Mouse (Mus musculus) spleen, adult 18-20 months (tissue): ENCODE results near the gene Snapc5.
"Not testable (repeated sequence)": the region's sequence is repeated elsewhere in the genome, so short reads cannot be mapped to it uniquely, and the experiment has no call there.

Source experiments
- DNase-seq, 2 experiments: peaks; one replicate each; pipeline ENCODE4 v3.0.0; 2022; ENCODE audit warnings: mixed read lengths in 2 of 2

Snapc5 gene

DNA sequence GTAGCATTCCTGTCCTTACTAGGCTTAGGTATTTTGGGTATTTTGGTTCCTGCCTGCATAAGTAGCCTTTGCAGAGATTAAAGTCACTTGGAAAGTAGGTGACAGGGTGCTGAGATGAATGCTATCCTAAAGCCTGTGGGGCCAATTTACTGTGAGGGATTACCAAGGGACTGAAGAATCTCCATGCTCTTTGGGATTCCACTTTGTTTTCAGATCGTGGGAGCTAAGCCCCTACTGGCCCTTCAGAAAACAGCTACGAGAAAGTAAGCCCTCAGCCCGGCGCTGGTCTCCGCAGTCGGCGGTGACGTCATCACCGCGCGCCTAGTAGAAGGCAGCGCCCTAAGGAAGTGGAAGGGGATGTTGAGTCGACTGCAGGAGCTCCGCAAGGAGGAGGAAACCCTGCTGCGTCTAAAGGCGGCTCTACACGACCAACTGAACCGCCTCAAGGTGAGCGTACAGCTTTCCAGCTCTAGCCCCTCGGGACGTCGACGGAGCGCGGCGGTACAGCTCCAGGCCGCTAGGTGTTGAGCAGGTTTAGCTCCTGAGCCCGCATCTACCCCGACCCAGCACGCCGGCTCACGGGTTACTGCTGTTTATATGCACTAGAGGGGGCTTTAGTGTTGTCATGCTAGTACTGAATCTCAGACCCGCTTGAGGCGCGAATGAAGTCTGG lies at the start of gene Snapc5:
Snapc5 (plus strand) TSS at position 301 of the 673 bp plus-strand sequence.
- DNase-seq = peak; percentile 77 to 84

DNA sequence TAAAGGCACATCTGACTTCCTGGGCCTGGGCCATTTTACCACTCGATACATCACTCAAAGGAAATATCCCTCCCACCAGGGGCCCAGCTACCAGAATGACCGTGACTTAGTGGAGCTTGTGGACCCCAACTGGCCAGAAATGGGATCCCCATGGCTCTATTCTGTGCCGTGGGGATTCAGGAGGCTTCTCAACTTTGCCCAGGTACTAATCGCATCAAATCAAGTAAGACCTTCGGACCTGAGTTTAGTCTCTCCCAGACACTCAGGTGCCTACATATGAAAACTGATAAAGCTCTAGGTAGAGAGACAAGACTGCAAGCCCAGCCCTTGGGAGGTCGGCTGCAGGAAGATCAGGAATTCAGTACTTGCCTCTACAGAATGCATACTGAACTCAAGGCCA lies 47.5 kb upstream of the Snapc5 start:
- no peak for DNase-seq

DNA sequence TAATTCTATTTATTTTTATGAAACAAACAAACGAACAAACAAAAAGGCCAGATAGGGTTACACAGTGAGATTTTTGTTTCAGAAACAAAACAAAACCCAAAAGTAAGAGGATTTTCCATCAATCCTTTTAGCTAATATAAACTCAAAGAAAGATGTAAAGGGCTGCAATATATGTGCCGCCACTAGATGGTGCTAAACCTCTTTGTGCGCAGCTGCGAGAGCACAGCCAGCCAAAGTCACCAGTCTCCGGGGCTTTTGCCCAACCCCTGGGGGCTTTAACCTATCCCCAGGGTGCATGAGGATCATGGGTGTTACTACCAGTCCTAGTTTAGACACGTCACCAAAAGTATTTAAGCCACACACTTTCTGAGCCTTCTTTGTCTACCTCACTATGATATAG lies 40.2 kb upstream of the Snapc5 start:
- peak in 1 of 2 experiments; percentile 59 for DNase-seq

DNA sequence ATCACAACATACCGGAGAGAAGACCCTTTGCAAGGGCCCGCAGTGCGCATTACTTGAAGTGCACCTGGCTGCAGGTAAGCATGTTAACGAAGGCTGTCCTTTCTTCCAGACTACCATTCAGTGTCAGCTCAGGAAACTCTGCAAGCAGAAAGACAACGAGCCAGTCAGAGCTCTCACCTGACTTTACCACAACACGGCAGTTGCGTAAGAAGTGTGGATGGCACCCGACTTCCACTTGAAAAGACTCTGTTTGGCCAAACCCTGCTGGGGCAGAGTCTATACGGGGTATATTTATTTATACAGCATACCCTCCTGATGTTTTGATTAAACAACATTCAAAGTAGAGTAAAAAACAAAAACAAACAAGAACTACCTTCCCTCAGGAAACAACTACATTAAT lies 39.2 kb upstream of the Snapc5 start:
- no peak for DNase-seq

DNA sequence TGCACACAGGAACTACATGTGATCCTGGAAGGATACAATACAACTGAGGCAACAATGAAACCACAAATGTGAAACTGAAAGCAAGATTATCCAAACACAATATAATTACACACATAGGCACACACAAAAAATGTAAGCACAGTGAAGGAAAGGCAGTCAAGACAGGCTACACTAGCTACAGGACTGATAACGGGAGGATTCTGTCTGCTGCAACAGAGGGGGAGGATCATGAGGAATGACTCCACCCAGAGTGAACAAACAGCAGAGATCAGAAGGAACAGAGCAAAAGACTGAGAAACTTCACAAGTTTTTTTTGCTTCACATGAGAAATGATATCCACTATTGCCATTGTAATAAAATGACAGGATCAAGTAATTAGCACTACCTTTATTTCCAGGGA lies 22.4 kb upstream of the Snapc5 start:
- no peak for DNase-seq

DNA sequence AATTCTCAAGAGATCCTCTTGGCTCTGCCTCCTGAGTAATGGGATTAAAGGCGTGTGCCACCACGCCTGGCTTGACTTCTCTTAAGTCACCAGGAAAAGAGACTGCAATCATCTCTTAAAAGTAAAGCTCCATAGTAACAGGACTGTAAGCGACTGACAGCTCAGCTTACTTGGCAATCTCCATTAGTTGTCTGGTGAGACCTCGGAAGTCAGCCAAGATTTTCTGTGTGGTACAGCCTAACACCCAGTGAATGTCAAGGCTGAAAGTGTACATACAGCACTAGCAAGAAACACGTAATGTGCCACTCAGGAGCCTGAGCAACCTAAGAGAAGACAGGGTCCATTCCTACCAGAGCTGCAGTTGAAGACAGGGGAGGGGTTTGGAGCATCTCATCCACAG lies 18.6 kb upstream of the Snapc5 start:
- no peak for DNase-seq

DNA sequence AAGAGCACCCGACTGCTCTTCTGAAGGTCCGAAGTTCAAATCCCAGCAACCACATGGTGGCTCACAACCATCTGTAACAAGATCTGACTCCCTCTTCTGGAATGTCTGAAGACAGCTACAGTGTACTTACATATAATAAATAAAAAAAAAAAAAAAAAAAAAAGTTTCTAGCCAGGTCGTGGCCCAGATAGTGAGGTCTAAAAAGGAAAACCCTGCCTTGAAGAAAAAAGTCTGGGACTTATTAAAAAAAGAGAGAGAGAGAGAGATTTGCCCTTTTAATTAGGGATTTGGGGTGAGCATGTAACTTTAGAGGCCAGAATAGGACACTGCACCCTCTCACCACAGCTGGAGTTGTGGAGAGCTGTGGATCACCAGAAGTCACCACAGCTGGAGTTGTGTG lies 9.1 kb upstream of the Snapc5 start:
- DNase-seq = not testable (repeated sequence)

DNA sequence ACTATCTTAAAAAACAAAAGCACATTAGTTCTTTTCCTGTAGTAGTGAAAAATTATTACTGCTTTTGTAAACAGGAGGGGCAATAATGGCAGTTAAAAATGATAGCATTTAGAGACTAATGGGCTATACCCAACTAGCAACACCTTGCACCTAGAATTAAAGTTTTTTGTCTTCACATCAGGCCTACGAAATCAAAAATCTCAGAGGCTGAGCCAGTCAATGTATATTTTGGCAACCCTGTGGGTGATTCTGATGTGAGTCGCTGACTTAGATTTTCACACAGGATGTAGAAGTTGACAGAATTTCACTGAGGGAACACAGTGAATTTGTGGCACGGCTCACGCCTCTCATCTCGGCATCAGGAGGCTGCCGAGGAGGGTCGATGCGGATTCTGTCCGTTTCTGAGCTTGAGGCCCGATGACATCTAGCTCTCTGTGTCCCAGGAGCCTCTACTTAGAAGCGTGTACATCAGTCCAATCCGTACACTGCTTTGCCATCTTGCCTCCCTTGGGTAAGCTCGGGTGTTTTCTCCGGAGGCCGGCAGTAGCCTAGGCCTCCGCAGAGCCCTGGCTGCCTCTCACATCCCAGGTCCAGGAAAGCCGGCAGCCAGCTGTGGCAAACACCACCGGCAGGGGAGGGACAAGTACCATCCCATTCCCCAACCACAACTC lies 6.8 kb upstream of the Snapc5 start:
- no peak for DNase-seq

DNA sequence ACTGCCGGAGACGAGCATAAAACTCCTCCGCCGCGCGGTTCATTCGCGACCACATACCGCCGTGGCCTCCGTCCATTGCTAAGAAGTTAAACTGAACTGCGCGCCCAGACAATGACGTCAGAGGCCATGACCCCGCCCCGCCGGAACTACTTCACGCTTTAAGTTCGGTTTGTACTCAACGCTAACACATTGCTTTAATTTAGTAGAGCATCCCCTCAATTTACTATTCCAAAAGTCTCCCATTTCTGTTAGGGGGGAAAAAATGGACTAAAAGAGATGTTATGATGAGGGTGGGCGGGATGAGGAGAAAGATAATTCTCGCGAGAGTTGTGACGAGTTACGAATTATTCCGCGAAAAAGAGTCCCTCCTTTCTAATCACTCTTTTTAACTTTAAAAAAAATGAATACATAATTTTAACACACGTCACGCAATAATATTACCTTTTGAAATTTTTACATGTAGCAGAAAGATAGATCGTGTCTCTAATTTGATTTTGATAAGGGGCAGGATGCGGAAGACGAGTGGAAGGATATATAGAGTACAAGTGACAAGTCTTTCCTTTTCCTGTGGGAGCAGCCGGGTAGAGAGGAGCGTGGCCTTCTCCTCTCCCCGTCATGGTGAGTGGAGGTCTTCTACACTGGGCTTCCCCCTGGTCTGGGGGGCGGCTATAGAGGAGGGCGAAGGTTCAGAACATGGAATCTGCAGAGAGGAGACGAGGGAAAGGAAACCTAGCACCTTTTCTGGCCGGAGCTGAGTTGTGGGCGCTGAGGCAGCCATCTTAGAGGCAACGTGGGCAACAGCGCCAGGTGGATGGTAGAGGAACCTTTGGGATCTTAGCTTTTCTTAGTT lies 6.0 kb upstream of the Snapc5 start, which contains the start of the genes Zwilch and Rpl4:
Zwilch (minus strand) TSS at position 289 of the 850 bp plus-strand sequence.
Rpl4 (plus strand) TSS at position 560 of the 850 bp plus-strand sequence.
- DNase-seq = peak; percentile 66 to 82

DNA sequence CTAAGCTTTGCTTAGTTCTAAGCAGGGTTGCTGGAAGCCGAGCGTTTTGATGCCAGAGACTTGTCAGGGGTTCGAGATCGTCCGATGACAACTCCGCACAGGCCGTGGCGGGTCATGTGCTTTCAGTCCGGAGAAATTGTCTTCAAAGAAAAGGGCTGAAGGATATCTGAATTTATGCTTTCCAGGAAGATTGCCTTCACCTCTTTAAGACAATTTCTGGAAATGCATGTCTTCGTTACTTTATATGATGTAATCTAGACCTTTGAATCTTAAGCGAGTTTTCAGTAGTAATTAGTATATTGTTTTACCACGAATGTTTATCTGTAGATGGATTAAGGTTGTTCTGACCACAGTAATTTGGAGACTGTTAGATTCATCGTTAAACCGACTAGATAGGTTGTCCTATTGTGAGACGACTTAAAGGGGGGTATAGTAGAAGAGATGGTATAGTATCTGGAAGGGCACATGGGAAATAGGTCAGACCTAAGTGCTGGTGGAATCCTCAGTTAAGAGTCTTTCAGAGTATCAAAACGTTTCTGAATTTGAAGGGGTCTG lies 5.3 kb upstream of the Snapc5 start:
- DNase-seq = no peak

DNA sequence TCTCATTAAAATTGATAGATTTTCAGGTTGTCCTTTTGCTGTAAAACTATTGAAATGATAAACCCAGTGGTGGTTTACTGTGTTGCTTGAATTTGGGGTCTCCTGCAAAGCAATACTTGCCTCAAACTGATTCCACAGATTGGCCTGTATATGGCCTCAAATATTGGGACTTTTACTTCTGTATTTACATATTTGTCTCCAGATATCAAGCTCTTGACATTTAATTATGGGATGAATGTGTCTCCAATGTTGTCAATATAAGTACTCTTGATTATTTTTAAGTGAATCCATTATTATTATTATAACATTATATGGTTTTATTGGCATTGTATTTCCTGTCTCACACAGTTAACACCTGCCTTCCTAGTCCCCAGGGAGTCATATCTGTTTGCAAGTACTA lies 4.7 kb upstream of the Snapc5 start:
- no peak for DNase-seq

DNA sequence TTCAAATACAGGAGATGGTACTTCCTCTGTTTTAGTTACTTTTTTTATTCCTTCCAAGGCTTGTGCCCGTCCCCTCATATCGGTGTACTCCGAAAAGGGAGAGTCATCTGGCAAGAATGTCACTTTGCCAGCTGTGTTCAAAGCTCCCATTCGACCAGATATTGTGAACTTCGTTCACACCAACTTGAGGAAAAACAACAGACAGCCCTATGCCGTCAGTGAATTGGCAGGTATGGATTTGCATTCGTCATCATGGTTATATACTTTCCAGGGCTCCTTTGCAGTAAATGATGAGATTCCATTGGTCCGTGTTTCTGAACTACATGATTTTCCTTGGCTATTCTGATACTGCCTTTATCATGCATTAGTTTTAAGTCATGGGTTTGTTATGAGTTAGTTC lies 4.3 kb upstream of the Snapc5 start:
- DNase-seq = no peak

DNA sequence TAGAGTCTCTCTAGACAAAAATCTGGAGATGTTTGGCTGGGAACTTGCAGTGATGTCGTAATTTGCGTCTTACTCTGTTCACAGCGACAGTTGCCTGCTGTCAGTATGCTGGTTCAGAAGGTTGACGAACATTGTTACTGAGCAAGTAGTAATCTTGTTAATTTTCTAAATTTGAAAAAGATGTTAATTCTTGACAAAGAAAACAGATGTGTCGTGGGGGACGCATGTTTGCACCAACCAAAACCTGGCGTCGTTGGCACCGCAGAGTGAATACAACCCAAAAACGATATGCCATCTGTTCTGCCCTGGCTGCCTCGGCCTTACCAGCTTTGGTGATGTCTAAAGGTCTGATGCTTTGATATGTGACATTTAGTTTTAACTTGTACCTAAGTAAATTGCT lies 3.7 kb upstream of the Snapc5 start:
- no peak for DNase-seq

DNA sequence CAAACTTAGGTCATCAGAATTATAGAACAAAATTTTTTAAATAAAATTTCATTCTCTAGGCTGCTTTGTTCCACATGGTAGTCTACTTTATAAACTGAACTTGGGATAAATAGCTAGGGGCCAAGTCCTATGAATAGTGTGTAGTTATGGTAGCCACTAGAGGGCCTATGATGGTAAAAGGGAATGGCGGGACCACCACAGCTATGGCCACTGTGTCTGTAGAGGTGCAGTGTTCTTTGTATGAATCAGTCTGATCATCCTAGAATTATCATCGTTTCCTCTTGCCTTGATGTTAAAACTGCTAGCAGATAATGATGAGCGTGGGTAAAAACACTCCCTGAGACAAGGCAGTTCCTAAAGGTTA lies 482 bp upstream of the Snapc5 start:
- no peak for DNase-seq

DNA sequence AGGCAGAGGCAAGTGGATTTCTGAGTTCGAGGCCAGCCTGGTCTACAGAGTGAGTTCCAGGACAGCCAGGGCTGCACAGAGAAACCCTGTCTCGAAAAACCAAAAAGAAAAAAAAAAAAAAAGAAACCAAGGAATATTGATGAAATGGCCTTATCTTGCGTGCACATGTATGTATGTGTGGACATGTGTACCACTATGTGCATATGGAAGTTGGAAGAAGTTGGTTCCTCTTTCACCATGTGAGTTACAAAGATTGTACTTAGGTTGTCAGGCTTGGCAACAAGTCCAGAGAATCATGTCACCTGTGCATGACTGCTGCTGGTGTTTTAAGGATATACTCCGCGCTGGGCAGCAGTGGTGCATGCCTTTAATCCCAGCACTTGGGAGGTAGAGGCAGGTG lies 4.2 kb downstream of the Snapc5 start:
- not testable (repeated sequence) for DNase-seq

DNA sequence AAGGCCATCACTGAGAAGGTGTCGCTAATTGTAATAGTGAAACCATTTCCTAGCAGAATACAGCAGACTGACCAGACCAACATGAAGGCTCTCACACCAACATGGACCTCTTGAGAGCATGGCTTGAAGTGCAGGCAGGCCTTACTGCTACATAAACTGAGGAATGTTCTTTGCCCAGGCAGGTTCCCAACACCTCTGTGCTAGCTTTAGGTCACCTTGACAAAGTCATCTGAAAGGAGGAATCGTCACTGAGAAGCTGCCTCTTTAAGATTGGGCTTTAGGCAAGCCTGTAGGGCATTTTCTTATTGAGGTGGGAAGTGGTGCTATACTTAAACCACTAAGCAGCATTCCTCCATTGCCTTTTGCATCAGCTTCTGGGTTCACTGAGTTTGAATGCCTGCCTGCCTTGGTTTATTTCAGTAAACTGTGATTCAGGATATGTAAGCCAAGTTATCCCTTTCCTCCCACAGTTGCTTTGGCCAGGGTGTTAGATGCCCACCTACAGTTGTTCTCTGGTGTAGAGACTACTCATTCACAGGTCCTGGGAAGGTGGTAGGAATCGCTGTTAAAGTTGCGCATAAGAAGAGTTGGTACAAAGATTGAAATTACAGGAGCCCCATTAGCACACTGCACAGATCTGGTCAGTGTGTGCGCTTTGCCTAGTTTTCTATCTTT lies 5.2 kb downstream of the Snapc5 start:
- DNase-seq = no peak

DNA sequence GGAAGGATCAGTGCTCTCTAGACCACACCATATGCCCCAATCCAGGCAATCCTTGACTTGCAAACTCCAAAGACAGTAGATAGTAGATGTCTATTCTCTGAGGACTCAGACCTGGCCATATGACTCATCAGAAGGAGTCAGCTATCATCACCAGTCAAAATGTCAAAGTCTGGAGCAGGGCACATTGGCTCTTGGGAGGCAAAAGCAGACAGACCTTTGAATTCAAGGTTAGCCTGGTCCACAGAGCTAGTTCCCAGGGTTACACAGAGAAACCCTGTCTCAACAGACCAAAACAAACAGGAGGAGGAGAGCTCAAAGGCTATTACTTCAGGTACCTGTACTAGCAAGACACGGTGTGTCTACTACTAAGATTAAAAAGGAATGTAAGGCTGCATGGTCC lies 14.8 kb downstream of the Snapc5 start:
- no peak for DNase-seq

DNA sequence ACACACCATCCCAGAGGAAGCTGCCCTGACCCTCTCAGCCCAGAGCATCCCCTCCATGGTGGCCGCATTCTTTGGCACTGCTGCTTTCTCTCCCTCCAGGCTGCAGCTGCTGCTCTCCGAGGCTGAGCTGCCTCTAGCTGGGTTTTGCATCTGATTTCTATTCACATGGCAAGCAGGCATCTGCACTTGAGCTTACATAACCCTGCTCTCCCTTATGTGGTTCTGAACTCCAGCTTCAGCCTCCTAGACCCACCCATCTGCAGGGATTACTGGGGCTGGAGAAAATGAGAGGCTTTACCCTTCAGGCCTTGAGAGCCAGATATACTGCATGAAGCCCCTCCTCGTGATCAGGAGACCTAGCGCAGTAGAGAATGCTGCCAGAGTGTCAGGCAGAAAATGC lies 16.5 kb downstream of the Snapc5 start:
- no peak for DNase-seq

DNA sequence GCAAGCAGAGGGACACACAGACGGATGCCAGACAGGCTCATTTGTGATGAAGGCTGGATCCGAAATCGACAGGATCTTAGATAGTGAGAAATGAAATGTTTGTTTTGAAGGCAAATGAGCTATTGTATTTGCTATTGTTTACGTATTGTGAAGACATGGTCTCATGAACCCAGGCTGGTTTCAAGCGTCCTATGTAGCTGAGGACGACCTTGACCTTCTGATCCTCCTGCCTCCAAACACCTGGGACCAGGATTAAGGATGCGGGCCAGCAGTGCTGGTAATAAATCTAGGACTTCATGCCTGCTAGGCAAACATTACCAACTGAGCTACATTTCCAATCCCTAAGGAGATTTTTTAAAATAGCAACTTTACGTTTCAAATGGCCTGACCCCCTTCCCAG lies 18.4 kb downstream of the Snapc5 start:
- no peak for DNase-seq

DNA sequence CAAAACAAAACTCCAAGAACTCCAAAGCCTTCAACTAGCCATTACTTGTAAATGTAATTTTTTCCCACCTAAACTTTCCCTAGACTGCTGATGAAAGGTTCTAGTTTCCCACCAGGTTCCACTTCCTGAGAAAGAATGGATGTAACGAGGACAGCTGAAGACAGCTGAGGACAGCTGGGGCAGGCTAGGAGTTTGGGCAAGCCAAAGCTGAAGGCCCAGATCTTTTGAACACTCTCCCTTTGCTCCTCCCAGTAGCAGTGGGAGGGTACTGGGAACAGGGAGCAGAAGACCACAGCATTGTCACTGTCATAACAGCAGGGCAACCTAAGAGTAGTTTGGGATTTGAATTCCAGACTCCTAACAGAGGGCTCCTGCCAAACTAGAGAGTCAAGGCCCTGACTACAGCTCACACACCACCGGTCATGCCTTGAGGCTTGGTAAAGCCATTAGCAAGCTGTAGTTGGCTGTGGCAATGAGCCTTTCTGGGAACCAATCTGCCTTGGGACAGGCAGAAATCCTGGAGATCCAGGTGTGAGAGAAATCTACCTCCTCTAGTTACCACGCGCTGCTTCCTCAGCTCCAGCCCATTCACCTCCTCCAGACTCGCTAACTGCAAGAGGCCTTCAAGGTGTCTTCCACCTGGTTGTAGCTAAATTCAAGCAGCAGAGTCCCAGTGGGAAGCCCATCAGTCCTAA lies 19.1 kb downstream of the Snapc5 start:
- no peak for DNase-seq

DNA sequence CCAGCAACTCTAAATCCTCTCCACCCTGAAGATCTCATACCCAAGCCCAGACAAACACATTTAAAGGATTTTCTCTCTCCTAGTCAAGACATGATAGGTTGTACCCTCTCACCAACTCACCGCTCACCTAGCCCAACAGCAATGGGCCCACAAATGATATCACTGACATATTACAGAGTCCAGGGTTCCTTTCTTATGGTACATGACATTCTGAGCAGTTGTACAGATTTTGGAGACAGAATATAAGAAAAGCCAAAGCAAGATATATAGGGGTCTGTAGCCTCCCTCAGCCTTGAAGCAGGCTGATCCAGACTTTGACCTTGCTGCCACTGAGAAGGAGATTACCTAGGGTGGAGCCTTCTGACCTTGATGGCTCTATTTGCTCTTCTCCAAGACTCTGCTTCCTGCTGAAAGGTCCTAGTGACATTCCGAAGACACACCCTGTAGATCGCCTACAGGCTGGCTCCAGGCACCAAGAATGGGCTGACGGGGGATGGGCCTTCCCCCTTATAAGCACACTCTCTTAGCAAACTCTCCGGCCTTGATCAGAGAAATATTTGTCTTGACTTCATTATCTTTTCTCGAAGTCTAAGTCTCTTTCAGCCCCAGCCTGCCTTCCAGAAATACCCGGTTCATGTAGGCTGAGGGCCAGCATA lies 19.8 kb downstream of the Snapc5 start:
- DNase-seq = not testable (repeated sequence)

DNA sequence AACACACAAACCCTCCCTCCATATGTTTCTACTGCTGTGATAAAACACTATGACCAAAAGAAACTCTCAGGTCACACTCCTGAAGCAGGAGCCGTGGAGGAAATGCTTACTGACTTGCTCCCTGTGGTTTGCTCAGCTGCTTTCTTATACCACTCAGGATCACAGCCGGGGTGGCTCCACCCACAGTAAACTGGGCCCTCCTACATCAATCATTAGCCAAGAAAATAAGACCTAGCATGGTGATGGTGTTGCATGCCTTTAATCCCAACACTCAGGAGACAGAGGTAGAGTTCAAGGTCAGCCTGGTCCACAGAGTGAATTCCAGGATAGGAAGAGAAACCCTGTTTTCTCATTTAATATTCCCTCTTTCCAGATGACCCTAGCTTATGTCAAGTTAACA lies 20.8 kb downstream of the Snapc5 start:
- no peak for DNase-seq
